Comparison of ENCODE assay signal across 10 mouse cellular contexts in the genomic region with DNA sequence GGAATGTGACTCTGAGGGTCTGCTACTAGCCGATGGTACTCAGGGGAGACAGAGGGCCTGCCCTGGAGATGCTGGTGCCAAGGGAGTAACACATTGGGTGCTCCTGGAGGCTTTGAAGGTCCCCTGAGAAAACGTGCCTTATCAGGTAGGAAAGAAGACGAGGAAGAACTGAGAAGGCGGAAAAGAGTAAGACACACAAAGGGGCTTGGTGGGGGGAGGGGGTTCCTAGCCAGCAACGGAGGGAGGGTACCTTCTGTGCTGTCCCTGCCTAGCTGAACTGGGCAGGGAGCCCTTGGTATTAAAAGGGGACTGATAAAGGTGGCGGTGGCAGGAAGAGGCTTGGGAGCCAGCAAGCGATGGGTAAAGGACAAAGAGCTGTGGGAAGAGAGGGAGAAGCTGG. TPM values are rescaled to one million over a fixed set of nuclear protein-coding genes. Genes with fewer than 3 reads are reported as not detected.
DNase-seq lines count a peak whose midpoint lies in the region; ATAC-seq and TF ChIP-seq lines count a peak whose summit lies in the region.
"Had no signal": no experiment of that assay in that cellular context is flagged by ENCODE, and none has a peak within 500 bp of the region (broad histone marks: within the 10 kb centered on the region; RNA-seq: fewer than 3 reads in every experiment).

No protein-coding gene starts in this region.

- H3K4me1 ChIP-seq in hindbrain, embryonic 10.5 days (replicated peaks): peaks cover 87% of the 10 kb centered on the region
- H3K4me1 ChIP-seq in hindbrain, embryonic 14.5 days (replicated peaks; ENCODE audit: control insufficient read depth, insufficient read depth, low read length): peaks cover 11% of the 10 kb centered on the region
- 0 out of 2 replicates have a peak, but pooled peaks cover 2% of the 10 kb centered on the region for H3K4me1 ChIP-seq in testis, adult 2 months (ENCODE audit: control insufficient read depth, insufficient read depth, low read length)
- H3K4me1 ChIP-seq in intestine, embryonic 15.5 days (replicated peaks): peaks cover 51% of the 10 kb centered on the region

- ATAC-seq in hindbrain, embryonic 14.5 days (ENCODE audit: low FRiP score): no peak
- ATAC-seq in intestine, embryonic 15.5 days: no peak
- ATAC-seq in activated CD4-positive, CD25-positive, alpha-beta regulatory T cell, adult 4 months: no peak

- H3K4me3 ChIP-seq in hindbrain, embryonic 10.5 days: no peak overlapping the region
- no peak overlapping the region for H3K4me3 ChIP-seq in hindbrain, embryonic 14.5 days (replicated peaks; ENCODE audit: low read length)
- peak overlapping the region; percentile 37 for H3K4me3 ChIP-seq in testis, adult 2 months (ENCODE audit: control insufficient read depth, low read depth, low read length)
- H3K4me3 ChIP-seq in intestine, embryonic 15.5 days (replicated peaks): peak overlapping the region; percentile 38

- H3K27me3 ChIP-seq in hindbrain, embryonic 10.5 days (ENCODE audit: insufficient read depth, poor library complexity, severe bottlenecking): no peaks in the 10 kb centered on the region
- no peaks in the 10 kb centered on the region for H3K27me3 ChIP-seq in hindbrain, embryonic 14.5 days (ENCODE audit: control insufficient read depth, insufficient read depth, low read length)
- no peaks in the 10 kb centered on the region for H3K27me3 ChIP-seq in testis, adult 2 months (ENCODE audit: control insufficient read depth, insufficient read depth, low read length)
- no peaks in the 10 kb centered on the region for H3K27me3 ChIP-seq in intestine, embryonic 15.5 days (replicated peaks)
- H3K27me3 ChIP-seq: CH12.LX had no signal

- H3K9ac ChIP-seq in hindbrain, embryonic 14.5 days: no peak overlapping the region
- peak overlapping the region; percentile 60 for H3K9ac ChIP-seq in intestine, embryonic 15.5 days

- peak overlapping the region; percentile 74 for H3K27ac ChIP-seq in hindbrain, embryonic 10.5 days
- H3K27ac ChIP-seq in hindbrain, embryonic 14.5 days: no peak overlapping the region
- H3K27ac ChIP-seq in testis, adult 2 months (ENCODE audit: control insufficient read depth, insufficient read depth, low read depth, low read length): peak overlapping the region; percentile 59
- H3K27ac ChIP-seq in intestine, embryonic 15.5 days: peak overlapping the region; percentile 63

- no peak for TF ChIP-seq CTCF in testis, adult 2 months (IDR thresholded peaks at IDR 0.05; ENCODE audit: control insufficient read depth, insufficient read depth, insufficient replicate concordance, low read depth, low read length)

- no peak overlapping the region for H3K4me2 ChIP-seq in hindbrain, embryonic 14.5 days (replicated peaks)
- H3K4me2 ChIP-seq in intestine, embryonic 15.5 days (replicated peaks): peak overlapping the region; percentile 63

- 69% methylated on average over 7 of the region's 7 CpGs for WGBS in hindbrain, embryonic 10.5 days
- WGBS in hindbrain, embryonic 14.5 days: 64% methylated on average over 7 of the region's 7 CpGs
- 54% methylated on average over 7 of the region's 7 CpGs for WGBS in intestine, embryonic 15.5 days

- TF ChIP-seq POLR2A in testis, adult 2 months (IDR thresholded peaks at IDR 0.05; ENCODE audit: control insufficient read depth, low read depth, low read length): no peak

- DNase-seq in hindbrain, embryonic 10.5 days (ENCODE audit: low spot score): no peak
- DNase-seq in hindbrain, embryonic 14.5 days (ENCODE audit: low spot score): no peak
- no peak for DNase-seq in testis, postnatal 10 days (ENCODE audit: low spot score)
- no peak for DNase-seq in left cerebral cortex, adult 9 months (ENCODE audit: low spot score in 2 of 2)
- DNase-seq: cerebellum, adult 9-11 months; kidney, adult 18-20 months had no signal

- H3K9me3 ChIP-seq in hindbrain, embryonic 10.5 days: no peaks in the 10 kb centered on the region
- H3K9me3 ChIP-seq in hindbrain, embryonic 14.5 days (ENCODE audit: control insufficient read depth, low read length): no peaks in the 10 kb centered on the region
- H3K9me3 ChIP-seq in intestine, embryonic 15.5 days: no peaks in the 10 kb centered on the region

- H3K36me3 ChIP-seq in hindbrain, embryonic 10.5 days: no peaks in the 10 kb centered on the region
- no peaks in the 10 kb centered on the region for H3K36me3 ChIP-seq in hindbrain, embryonic 14.5 days (replicated peaks; ENCODE audit: control insufficient read depth, insufficient read depth)
- no peaks in the 10 kb centered on the region for H3K36me3 ChIP-seq in testis, adult 2 months (ENCODE audit: control insufficient read depth, insufficient read depth, low read length)
- H3K36me3 ChIP-seq in intestine, embryonic 15.5 days: no peaks in the 10 kb centered on the region

RNA-seq across cellular contexts. Expression of a gene that starts 15.0 kb away (rescaled TPM):
- polyA plus RNA-seq in hindbrain, embryonic 10.5 days (2016; fragmentation: Nextera tagmentation; extraction: Ambion mirVana): 17.9 and 19.4 TPM in 2 replicates
- 4.8 and 8.2 TPM in 2 replicates for polyA plus RNA-seq in hindbrain, embryonic 14.5 days (2014; fragmentation: Nextera tagmentation; extraction: Ambion mirVana)
- 2.4 and 5.9 TPM in 2 replicates for polyA plus RNA-seq in testis, adult 2 months (2012; rRNA removed)
- 130 and 145 TPM in 2 replicates for polyA plus RNA-seq in intestine, embryonic 15.5 days (2015; fragmentation: Nextera tagmentation; extraction: Ambion mirVana)
- 1,000 to 10,000 TPM; 1,487 to 1,560 TPM for polyA plus RNA-seq in activated CD4-positive, CD25-positive, alpha-beta regulatory T cell, adult 4 months (2017; shearing (Covaris generic))

RNA-seq across cellular contexts. Expression of a gene that starts 23.0 kb away (rescaled TPM):
- 1.1 and 3.0 TPM in 2 replicates for polyA plus RNA-seq in hindbrain, embryonic 10.5 days (2016; fragmentation: Nextera tagmentation; extraction: Ambion mirVana)
- 1.2 and 1.6 TPM in 2 replicates for polyA plus RNA-seq in hindbrain, embryonic 14.5 days (2014; fragmentation: Nextera tagmentation; extraction: Ambion mirVana)
- polyA plus RNA-seq in testis, adult 2 months (2012; rRNA removed): not detected in 2 replicates
- polyA plus RNA-seq in intestine, embryonic 15.5 days (2015; fragmentation: Nextera tagmentation; extraction: Ambion mirVana): 1.4 and 4.3 TPM in 2 replicates
- polyA plus RNA-seq in activated CD4-positive, CD25-positive, alpha-beta regulatory T cell, adult 4 months (2017; shearing (Covaris generic)): 1 to 10 TPM; 2.8 to 3.0 TPM

RNA-seq across cellular contexts. Expression of a gene that starts 34.0 kb away (rescaled TPM):
- 1.2 and 1.3 TPM in 2 replicates for polyA plus RNA-seq in hindbrain, embryonic 10.5 days (2016; fragmentation: Nextera tagmentation; extraction: Ambion mirVana)
- polyA plus RNA-seq in hindbrain, embryonic 14.5 days (2014; fragmentation: Nextera tagmentation; extraction: Ambion mirVana): 1.0 TPM in 1 of 2 replicates, not detected in the other
- polyA plus RNA-seq in testis, adult 2 months (2012; rRNA removed): 0.31 TPM in 1 of 2 replicates, not detected in the other
- polyA plus RNA-seq in intestine, embryonic 15.5 days (2015; fragmentation: Nextera tagmentation; extraction: Ambion mirVana): 4.8 and 4.9 TPM in 2 replicates
- not detected for polyA plus RNA-seq in activated CD4-positive, CD25-positive, alpha-beta regulatory T cell, adult 4 months (2017; shearing (Covaris generic))

RNA-seq across cellular contexts. Expression of a gene that starts 41.0 kb away (rescaled TPM):
- not detected in 2 replicates for polyA plus RNA-seq in hindbrain, embryonic 10.5 days (2016; fragmentation: Nextera tagmentation; extraction: Ambion mirVana)
- not detected in 2 replicates for polyA plus RNA-seq in hindbrain, embryonic 14.5 days (2014; fragmentation: Nextera tagmentation; extraction: Ambion mirVana)
- 0.28 and 1.2 TPM in 2 replicates for polyA plus RNA-seq in testis, adult 2 months (2012; rRNA removed)
- polyA plus RNA-seq in intestine, embryonic 15.5 days (2015; fragmentation: Nextera tagmentation; extraction: Ambion mirVana): 5.4 and 5.6 TPM in 2 replicates
- not detected for polyA plus RNA-seq in activated CD4-positive, CD25-positive, alpha-beta regulatory T cell, adult 4 months (2017; shearing (Covaris generic))

RNA-seq across cellular contexts. Expression of a gene that starts 56.8 kb away (rescaled TPM):
- 17.7 and 19.7 TPM in 2 replicates for polyA plus RNA-seq in hindbrain, embryonic 10.5 days (2016; fragmentation: Nextera tagmentation; extraction: Ambion mirVana)
- polyA plus RNA-seq in hindbrain, embryonic 14.5 days (2014; fragmentation: Nextera tagmentation; extraction: Ambion mirVana): 21.6 and 22.9 TPM in 2 replicates
- 4.5 and 5.9 TPM in 2 replicates for polyA plus RNA-seq in testis, adult 2 months (2012; rRNA removed)
- 44.9 and 57.4 TPM in 2 replicates for polyA plus RNA-seq in intestine, embryonic 15.5 days (2015; fragmentation: Nextera tagmentation; extraction: Ambion mirVana)
- polyA plus RNA-seq in activated CD4-positive, CD25-positive, alpha-beta regulatory T cell, adult 4 months (2017; shearing (Covaris generic)): 10 to 100 TPM; 10.2 to 31.9 TPM

Comparison
In these comparisons a context has a peak if more than half of its experiments do, and no peak if none do; other contexts are left out.
1. H3K4me3 ChIP-seq: peak in testis, adult 2 months (single experiment) and intestine, embryonic 15.5 days (single experiment); none in hindbrain, embryonic 10.5 days (single experiment) and hindbrain, embryonic 14.5 days (single experiment).
2. RNA of a gene that starts 15.0 kb away (polyA plus RNA-seq): 1,487 to 1,560 TPM in activated CD4-positive, CD25-positive, alpha-beta regulatory T cell, adult 4 months; 130 to 145 TPM in intestine, embryonic 15.5 days, 17.9 to 19.4 TPM in hindbrain, embryonic 10.5 days, 4.8 to 8.2 TPM in hindbrain, embryonic 14.5 days and 2.4 to 5.9 TPM in testis, adult 2 months; every median in the first group is over 10 times any median in the second.